Mouse (Mus musculus): ENCODE measurements around the gene Mfsd6l.

Gene Mfsd6l

GRCm38 (mm10) chr11:68559546-68559945 lies 3.6 kb downstream of the Mfsd6l start:
- DNase-seq: no peak

DNA sequence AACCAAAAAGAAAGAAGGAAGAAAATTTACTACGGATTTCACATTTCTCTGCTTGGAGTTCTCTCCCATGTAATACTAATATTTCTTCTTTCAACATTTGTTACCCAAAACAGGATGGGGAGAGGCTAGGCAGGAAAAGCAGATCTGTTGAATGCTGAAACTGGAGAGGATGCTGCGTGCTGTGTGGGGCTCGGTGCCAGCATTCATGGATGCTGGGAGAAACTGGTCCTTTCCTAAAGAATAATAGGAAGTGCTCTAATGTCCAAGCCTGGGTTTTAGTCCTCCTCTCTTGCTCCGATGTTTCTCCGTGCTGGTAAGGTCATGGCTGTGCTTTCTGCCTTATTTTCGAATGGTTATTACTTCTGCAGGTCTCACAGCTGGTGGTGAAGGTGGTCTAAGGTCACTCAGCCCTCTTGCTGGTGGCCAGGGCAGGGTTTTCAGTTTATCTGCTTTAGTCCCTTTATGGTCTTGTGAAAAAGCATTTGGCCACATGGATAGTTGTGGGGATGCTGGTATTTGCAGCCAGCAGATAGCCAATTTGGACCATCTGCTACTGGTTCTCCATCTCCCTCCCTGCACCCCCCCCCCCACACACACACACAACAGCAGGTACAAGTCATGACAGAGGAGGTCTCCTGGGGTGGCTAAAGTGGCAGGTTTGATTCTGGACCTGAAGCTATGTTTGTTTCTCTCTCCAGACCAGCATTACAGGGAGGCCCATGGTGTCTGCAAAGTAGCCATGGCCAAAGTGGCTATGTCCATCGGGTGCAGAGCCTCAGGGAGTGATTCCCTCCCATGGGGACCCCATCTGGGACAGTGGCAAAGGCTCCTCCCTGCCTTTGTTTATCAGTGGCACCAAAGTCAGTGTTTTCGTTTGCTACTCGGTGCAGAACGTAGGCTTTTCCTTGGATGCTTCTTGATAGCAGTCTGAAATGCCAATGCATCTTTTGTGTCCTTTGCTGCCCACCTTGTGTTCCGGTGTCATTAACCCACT lies 6.3 kb downstream of the Mfsd6l start:
- DNase-seq: peak; percentile 51

DNA sequence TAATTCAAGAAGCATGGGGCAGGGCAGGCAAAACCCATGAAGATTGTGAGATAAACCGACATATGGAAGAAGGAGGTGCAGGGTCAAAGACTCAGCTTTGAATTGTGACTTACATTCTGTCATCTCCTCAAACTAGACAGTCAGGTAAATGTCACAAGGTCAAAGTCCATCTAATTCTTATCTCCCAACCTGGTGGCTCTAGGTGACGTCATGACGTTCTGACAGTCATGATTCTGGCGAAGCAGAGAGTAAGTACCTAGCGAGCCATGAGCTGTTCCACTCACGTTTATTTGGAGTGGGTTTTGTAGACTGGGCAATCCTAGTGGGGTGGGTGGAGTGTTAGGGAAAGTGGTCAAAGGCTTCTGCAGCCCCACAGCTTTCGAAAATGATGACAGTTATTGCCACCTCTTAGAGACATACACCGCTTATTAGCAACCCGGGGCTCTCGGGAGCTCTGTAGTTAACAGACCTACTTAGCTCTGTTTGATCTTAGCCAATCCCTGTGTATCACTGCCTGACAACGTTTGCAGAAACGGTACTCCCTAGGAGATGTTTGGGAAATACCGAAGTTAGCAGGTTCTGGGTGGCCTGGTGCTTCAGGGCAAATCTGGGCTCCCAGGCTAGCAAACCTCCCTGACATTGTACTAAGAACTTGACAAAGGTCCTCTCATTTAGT lies 8.5 kb downstream of the Mfsd6l start:
- no peak for DNase-seq

DNA sequence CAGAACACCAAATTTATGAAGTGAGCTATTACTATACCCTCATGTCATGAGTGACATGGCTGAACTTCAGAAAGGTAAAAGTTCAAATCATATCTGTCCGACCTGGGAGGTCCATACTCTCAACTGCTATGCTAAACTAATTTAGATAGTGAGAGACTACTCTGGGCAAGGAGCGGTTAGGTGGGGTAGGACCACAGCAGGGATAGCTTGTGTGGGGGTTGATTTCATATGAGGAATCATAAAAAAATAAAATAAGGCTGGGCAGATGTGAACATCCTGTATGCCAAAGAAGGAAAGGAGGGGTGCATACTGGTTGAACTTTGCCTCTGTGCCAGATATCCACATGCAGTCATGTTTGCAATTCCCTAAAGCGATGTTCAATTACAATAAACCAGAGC lies 9.0 kb downstream of the Mfsd6l start:
- DNase-seq: no peak

- DNase-seq: peak; percentile 89
Measured at GRCm38 (mm10) chr11:68566447-68567059, 10.6 kb downstream of the Mfsd6l start.

GRCm38 (mm10) chr11:68570861-68571260 lies 14.9 kb downstream of the Mfsd6l start:
- DNase-seq: no peak

- no peak for DNase-seq
Measured at GRCm38 (mm10) chr11:68577076-68577475, 21.1 kb downstream of the Mfsd6l start.

GRCm38 (mm10) chr11:68579462-68579881 lies 23.5 kb downstream of the Mfsd6l start:
- DNase-seq: peak; percentile 57

DNA sequence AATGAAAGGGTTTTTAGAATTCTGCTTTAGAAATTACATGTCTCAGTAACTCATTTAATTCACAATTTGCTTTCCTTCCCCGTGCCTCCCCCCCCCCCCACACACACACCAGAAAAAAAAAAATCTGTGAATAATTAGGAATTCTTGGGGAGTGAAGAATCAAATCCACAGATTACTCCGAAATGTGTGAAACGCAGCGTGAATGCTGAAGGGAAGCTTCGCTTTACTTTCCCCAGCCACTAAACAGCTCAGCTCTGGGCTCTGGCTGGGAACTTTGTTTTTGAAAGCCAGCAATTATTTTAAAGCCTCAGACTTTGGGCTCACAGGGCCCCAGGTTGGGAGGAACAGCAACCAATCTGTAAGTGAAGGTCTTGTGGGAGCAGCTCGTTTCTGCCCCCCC lies 24.6 kb downstream of the Mfsd6l start:
- no peak for DNase-seq

DNA sequence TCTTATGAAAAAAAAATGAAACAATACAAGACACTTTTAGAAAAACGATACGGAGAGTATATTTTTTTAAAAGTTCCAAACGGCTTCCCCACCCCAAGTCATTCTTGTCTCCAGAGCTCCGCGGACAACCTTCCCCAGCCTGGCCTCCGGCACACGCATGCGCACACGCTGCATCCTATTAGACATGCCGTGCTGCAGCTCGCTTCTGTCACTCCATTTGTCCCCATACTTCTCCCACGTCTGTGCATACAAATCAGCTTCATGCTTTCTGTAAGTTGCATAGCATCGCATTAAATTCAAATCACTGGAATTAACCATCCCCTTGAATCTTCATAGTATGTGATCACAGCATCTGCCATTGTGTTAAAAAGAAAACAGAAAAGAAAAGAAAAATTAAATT lies 27.2 kb downstream of the Mfsd6l start:
- DNase-seq: no peak

DNA sequence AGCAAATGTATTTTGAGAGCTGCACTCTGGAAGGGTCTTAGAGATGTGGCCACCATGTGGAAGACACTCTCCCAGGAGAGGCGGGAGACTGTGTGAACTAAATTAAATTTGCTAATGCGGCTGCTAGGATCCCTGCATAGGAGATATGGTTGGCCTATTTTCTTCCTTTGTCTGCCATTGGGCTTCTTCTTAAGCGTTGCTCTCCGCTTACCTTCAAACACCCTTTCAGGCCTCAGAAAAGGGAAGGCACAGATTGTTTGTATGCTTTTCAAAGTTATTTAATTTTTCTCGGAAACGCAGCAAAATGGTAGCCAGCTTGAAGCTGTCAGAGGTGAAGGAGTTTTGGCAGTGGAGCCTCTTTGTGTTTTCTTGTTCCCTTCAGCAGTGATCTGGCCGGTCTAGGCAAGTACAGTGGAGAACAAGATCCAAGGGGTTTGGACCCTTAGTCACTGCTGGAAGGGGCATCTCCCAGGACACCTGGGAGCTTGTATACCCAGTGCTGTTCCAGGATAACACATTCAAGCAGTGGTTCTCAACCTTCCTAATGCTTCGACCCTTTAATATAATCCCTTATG lies 28.0 kb downstream of the Mfsd6l start:
- DNase-seq: no peak

DNA sequence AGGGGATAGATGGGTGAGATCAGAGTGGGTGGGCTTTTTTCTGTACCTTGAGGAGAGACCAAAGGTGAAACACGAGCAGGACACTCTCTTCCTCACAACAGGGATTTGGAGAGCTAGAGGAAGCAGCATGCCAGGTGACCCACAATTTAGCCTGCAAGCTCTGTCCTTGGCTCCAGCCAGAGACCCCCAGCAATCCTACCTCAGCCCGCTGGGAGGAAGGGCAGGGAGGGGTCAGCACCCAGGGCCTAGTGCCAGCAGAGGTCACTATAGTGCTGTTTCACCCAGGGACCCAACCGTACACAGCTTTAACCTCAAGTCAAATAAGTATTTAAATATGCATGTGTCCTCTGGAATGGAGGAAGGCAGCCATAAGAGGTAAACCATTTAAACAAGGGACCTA lies 29.9 kb downstream of the Mfsd6l start:
- no peak for DNase-seq

GRCm38 (mm10) chr11:68586721-68587120 lies 30.7 kb downstream of the Mfsd6l start, which contains the start of gene Ccdc42:
Gene Ccdc42 (plus strand): TSS chr11:68587021.
- DNase-seq: no peak

DNA sequence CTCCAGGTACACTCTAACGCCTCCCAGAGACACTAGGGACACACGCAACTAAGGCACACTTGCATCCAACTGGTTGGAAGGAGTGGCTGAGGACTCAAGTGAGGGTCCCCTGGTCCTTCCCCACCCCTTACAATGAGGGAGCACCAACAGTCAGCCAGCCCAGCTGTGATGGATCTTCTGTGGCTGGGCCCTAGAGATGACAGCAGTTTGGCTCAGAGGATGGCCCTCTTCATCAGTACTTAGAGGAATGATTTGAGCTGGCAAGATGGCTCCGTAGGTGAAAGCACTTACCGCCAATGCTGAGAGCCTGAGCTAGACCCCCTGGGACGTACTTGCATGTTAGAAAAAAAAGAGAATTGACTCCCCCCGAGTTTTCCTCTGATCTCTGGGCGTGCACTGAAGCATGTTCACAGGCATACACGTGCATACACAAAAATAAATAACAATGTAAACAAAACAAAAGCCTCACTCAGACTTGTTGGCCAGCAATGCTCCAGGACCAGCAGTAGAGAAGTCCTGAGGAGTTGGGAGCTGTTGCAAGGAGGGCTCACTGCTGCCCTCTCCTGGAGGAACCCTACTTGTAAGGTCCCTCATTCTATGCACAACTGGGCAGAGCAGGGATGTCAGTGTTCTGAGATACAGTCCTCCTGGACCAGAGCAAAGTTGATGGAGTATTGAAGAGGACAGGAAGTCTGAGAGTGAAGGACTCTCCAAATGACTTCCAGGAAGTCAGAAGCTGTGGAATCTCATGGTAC lies 33.2 kb downstream of the Mfsd6l start:
- peak; percentile 82 for DNase-seq

GRCm38 (mm10) chr11:68591708-68592107 lies 35.7 kb downstream of the Mfsd6l start:
- no peak for DNase-seq

DNA sequence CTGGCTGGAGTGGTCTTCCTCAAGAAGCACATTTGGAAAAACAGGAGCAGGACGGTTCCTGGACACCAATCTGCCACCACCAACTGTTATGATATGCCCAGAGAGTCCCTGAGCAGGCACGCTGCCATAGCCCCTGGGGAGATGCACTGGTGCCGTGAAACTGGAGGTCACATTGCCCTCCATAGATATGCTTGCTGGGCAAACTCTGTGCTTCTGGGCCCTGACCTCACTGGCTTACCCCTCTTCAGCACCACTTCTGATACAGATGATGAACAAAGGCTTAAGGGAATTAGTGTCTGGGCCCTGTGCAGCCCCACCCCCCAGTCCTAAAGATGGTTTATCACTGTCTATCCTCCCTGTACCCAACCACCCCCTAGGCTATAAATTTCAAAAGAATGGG lies 37.3 kb downstream of the Mfsd6l start:
- no peak for DNase-seq

GRCm38 (mm10) chr11:68597912-68598311 lies 41.9 kb downstream of the Mfsd6l start:
- DNase-seq: no peak

DNA sequence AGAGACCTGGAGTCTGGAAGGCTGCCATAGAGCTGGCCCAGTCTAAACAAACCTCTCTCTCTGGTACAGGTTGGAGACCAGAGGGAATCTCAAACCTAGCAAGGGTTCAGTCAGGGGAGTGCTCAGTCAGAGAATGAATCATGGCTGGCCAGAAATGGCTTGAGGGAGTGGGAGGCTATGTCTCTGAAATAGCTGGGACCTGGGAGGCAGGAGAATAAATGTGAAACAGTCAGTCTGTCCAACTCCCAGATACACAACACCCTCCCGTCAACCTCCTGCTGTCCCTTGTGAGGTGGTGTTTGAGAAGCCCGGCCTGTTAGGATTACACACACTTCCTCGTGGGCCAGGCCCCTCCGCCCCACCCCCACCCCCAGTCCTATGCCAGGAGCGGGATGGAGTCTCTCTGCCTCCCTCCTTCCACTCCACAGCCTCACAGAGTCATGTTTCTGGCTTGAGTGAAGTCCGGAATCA lies 44.6 kb downstream of the Mfsd6l start:
- no peak for DNase-seq

DNA sequence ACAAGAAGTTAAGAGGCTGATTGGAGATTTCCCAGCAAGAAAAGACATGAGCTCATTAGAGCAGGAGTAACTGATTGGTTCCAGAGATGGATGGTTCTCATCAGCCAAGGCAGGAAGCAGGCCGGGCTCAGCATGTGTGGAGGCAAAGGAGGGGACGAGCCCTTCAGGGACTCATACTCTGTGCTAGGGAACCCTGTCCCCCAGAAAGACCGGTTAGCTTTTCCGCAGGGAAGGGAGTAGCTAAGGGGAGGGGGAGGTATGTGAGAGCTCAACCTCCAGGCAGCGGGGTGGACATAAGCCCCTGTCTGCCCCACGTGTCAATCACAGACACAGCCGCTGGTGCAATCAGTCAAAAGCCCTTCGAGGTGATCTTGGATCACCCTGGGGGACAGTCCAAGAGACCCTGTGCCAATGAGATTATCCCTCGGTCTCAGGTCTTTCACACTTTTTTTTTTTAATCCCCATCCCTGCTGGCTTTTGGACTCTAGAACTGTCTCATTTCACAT lies 45.6 kb downstream of the Mfsd6l start:
- DNase-seq: no peak

GRCm38 (mm10) chr11:68602200-68602931 lies 46.4 kb downstream of the Mfsd6l start:
- no peak for DNase-seq

DNA sequence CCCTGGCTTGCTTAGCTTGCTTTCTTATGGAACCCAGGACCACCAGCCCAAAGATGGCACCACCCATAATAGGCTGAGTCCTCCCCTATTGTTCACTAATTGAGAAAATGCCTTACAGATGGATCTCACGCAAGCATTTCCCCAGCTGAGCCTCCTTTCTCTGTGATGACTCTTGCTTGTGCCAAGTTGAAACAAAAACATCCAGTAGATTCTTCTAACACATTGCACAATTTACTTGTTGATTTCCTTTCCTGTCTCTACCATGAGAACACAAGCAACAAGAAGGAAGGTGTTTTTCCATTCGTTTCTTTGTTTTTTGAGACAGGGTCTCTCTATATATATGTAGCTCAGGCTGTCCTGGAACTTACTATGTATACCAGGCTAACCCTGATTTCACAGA lies 51.1 kb downstream of the Mfsd6l start:
- no peak for DNase-seq
